Comparison of ENCODE assay signal across 7 mouse cellular contexts in genomic region chr7:83884021-83884658, GRCm38 (mm10). TPM values are rescaled to one million over a fixed set of nuclear protein-coding genes. Genes with fewer than 3 reads are reported as not detected.
DNase-seq lines count a peak whose midpoint lies in the region; ATAC-seq lines count a peak whose summit lies in the region.

Gene Tlnrd1 (minus strand): TSS chr7:83884305.
Gene Mesd (plus strand): TSS chr7:83884466.

- no peaks in the 10 kb centered on the region for H3K27me3 ChIP-seq in intestine, embryonic 14.5 days (replicated peaks; ENCODE audit: control insufficient read depth, insufficient read depth, low read length)
- peaks cover 7% of the 10 kb centered on the region for H3K27me3 ChIP-seq in midbrain, embryonic 10.5 days (ENCODE audit: low read depth, poor library complexity, severe bottlenecking)

- peaks cover 18% of the 10 kb centered on the region for H3K36me3 ChIP-seq in intestine, embryonic 14.5 days (ENCODE audit: control insufficient read depth, insufficient read depth, low read length)
- peaks cover 17% of the 10 kb centered on the region for H3K36me3 ChIP-seq in midbrain, embryonic 10.5 days

- peak within 1 kb of the TSS; percentile 99 for H3K27ac ChIP-seq in intestine, embryonic 14.5 days (ENCODE audit: low read depth)
- H3K27ac ChIP-seq in midbrain, embryonic 10.5 days (replicated peaks): peak within 1 kb of the TSS; percentile 98

- H3K9ac ChIP-seq in intestine, embryonic 14.5 days (ENCODE audit: low read length): peak within 1 kb of the TSS; percentile 90

- H3K9me3 ChIP-seq in intestine, embryonic 14.5 days (ENCODE audit: control insufficient read depth, low read length): no peaks in the 10 kb centered on the region
- peaks cover 7% of the 10 kb centered on the region; the same call in 1 of the 2 replicates for H3K9me3 ChIP-seq in midbrain, embryonic 10.5 days (replicated peaks)

- intact Hi-C loops in left cerebral cortex, postnatal 25 days (cut with DNase I): loop anchor here (5.0 kb wide), 1 partner anchor 317 kb away; no protein-coding TSS in a partner anchor

- under 1% methylated on average over 64 of the region's 69 CpGs for WGBS in intestine, embryonic 14.5 days
- WGBS in midbrain, embryonic 10.5 days: under 1% methylated on average over 69 of the region's 69 CpGs

- peak within 1 kb of the TSS; percentile 65 for H3K4me2 ChIP-seq in intestine, embryonic 14.5 days (ENCODE audit: low read length)

- peak; percentile 93 to 98 for DNase-seq in adrenal gland, adult (ENCODE audit: inconsistent age in 2 of 2, low spot score in 1 of 2)
- DNase-seq in embryo, embryonic 10.5 days (ENCODE audit: low spot score): peak; percentile 92
- peak; percentile 84 for DNase-seq in gastrocnemius, postnatal 25 days
- DNase-seq in intestine, embryonic 14.5 days (ENCODE audit: low spot score): peak; percentile 94
- DNase-seq in left cerebral cortex, postnatal 25 days (ENCODE audit: low spot score in 2 of 2): peak; percentile 91 to 96
- DNase-seq in midbrain, embryonic 10.5 days (ENCODE audit: low spot score): peak; percentile 91
- DNase-seq in right cerebral cortex, postnatal 4 days: peak; percentile 86

- H3K4me1 ChIP-seq in intestine, embryonic 14.5 days (replicated peaks; ENCODE audit: control insufficient read depth, insufficient read depth, low read length): peaks cover 39% of the 10 kb centered on the region
- H3K4me1 ChIP-seq in midbrain, embryonic 10.5 days: peaks cover 61% of the 10 kb centered on the region

- peak; percentile 85 for ATAC-seq in intestine, embryonic 14.5 days (replicated peaks; ENCODE audit: low FRiP score, low TSS enrichment, low read depth)

- H3K4me3 ChIP-seq in intestine, embryonic 14.5 days (ENCODE audit: low read depth, low read length): peak within 1 kb of the TSS; percentile 84
- peak within 1 kb of the TSS; percentile 90 for H3K4me3 ChIP-seq in midbrain, embryonic 10.5 days

RNA-seq across cellular contexts. Expression of gene Tlnrd1, which starts in this region (rescaled TPM):
- 1 to 10 TPM; 2.1 to 2.6 TPM for total RNA-seq in gastrocnemius, postnatal 25 days (2021)
- polyA plus RNA-seq in intestine, embryonic 14.5 days (2014; fragmentation: Nextera tagmentation; extraction: Ambion mirVana): 13.0 and 17.0 TPM in 2 replicates
- 10 to 100 TPM; 21.4 to 26.5 TPM for total RNA-seq in left cerebral cortex, postnatal 25 days (2021)
- 10.2 and 10.7 TPM in 2 replicates for polyA plus RNA-seq in midbrain, embryonic 10.5 days (2016; fragmentation: Nextera tagmentation; extraction: Ambion mirVana)

RNA-seq across cellular contexts. Expression of gene Mesd, which starts in this region (rescaled TPM):
- 10 to 100 TPM; 26.4 to 27.4 TPM for total RNA-seq in gastrocnemius, postnatal 25 days (2021)
- 84.5 and 96.8 TPM in 2 replicates for polyA plus RNA-seq in intestine, embryonic 14.5 days (2014; fragmentation: Nextera tagmentation; extraction: Ambion mirVana)
- total RNA-seq in left cerebral cortex, postnatal 25 days (2021): 10 to 100 TPM; 54.7 to 58.8 TPM
- 88.1 and 89.2 TPM in 2 replicates for polyA plus RNA-seq in midbrain, embryonic 10.5 days (2016; fragmentation: Nextera tagmentation; extraction: Ambion mirVana)

Comparison
In these comparisons a context has a peak if more than half of its experiments do, and no peak if none do; other contexts are left out.
1. Peak in every context shown above with its lines: DNase-seq, ATAC-seq, H3K4me3 ChIP-seq and H3K27ac ChIP-seq.
2. RNA of gene Tlnrd1 (total RNA-seq): 21.4 to 26.5 TPM in left cerebral cortex, postnatal 25 days; 2.1 to 2.6 TPM in gastrocnemius, postnatal 25 days; every median in the first group is over 4 times any median in the second.